Mouse (Mus musculus): Measurements from ENCODE around the gene Appl1. TPM values are rescaled to one million over a fixed set of nuclear protein-coding genes. Genes with fewer than 3 reads are reported as not detected.

Appl1 gene
- total and polyA plus RNA-seq, 3 experiments, result 1.9 to 21.4 (median 10.0) TPM

DNA sequence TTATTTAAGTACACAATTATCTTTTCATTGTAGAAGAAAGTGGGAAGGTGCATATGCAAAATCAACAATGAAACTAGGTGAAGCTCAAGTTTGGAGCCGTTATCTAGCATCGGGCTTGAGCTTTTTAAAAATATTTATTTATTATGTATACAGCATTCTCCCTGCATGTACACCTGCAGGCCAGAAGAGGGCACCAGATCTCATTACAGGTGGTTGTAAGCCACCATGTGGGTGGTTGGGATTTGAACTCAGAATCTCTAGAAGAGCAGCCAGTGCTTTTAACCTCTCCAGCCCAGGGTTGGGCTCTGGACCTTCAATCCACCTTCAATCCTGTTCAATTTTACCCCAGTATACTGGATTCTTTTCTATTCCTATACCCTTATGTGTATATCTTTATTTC is 17.7 kb upstream of the Appl1 start:
- no peak overlapping the region for H3K4me3 ChIP-seq (ENCODE audit: low read depth, low read length)
- ATAC-seq (ENCODE audit: extremely low read depth, insufficient number of reproducible peaks, low FRiP score, poor library complexity, severe bottlenecking) (no peak), DNase-seq (ENCODE audit: low spot score) (no peak)
- H3K27me3 ChIP-seq (ENCODE audit: insufficient read depth, low read length), result no peaks in the 10 kb centered on the region; the same call in 1 of the 2 replicates
- no peaks in the 10 kb centered on the region for H3K9me3 ChIP-seq (replicated peaks)
- no peak for TF ChIP-seq GATA2 (IDR thresholded peaks at IDR 0.05; ENCODE audit: borderline replicate concordance, low read depth, low read length)
- 0 out of 2 replicates have a peak, but pooled peaks have one; percentile 16 for TF ChIP-seq CTCF (IDR thresholded peaks at IDR 0.05; ENCODE audit: low read depth, low read length)
- H3K36me3 ChIP-seq (replicated peaks), result no peaks in the 10 kb centered on the region
- H3K4me1 ChIP-seq (ENCODE audit: insufficient read depth, low read depth, low read length), result no peaks in the 10 kb centered on the region

DNA sequence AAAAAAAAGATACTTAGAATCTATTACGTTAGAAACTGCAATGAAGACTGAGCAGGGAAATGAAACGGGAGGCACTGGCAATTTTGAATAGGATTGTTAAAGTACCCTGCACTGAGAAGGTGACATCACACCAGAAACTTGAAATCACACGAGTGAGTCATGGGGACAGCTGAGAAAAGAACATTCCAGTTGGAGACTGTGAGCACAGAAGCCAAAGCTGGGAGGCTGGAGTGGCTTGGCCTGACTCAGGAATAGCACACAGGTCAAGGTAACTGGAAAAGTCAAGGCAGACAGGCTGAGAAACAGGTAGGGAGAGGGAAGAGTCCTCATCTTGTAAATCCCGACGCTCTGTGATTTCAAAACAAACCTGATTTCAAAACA is 11.1 kb upstream of the Appl1 start:
- H3K36me3 ChIP-seq (replicated peaks), result no peaks in the 10 kb centered on the region

DNA sequence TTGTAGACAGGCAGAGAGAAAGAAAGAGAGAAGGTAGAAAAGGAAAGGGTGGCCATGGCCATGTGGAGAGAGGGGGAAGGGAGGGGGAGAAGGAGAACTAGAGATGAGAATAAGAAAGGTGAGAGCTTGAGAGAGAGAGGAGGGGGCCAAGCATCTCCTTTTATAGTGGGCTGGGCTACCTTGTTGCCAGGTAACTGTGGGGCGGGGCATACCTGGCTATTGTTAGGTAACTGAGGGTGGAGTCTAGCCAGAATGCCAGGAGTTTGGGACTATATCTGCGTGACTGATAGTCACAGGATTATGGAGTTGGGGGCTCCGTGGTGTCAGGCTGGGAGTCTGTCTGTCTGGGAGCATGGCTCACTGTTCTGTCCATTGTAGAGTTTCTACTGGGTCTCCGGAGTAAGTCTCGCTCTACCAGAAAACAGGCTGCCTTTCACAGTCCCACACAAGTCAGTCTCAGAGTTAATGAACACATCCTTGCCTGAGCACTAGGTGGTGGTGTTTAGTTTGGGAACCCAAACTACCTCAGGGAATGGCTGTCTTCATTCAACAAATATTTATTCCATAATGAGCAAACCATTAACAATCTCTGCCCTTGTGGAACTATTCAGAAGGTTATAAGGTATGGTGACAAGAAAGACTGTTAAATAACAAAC is 10.6 kb upstream of the Appl1 start:
- DNase-seq (ENCODE audit: low spot score) (no peak), ATAC-seq (ENCODE audit: extremely low read depth, insufficient number of reproducible peaks, low FRiP score, poor library complexity, severe bottlenecking) (no peak)
- Histone ChIP-seq H3K4me1 (ENCODE audit: insufficient read depth, low read depth, low read length) (no peaks in the 10 kb centered on the region), H3K36me3 (replicated peaks) (no peaks in the 10 kb centered on the region), H3K27me3 (ENCODE audit: insufficient read depth, low read length) (peaks cover 24% of the 10 kb centered on the region), H3K4me3 (ENCODE audit: low read depth, low read length) (no peak overlapping the region), H3K9me3 (replicated peaks) (no peaks in the 10 kb centered on the region)
- no peak for TF ChIP-seq GATA1 (IDR thresholded peaks at IDR 0.05; ENCODE audit: borderline replicate concordance, low read length)
- TF ChIP-seq TAL1 (conservative IDR thresholded peaks at IDR 0.05; ENCODE audit: low read depth, low read length), result no peak
- no peak for TF ChIP-seq POLR2AphosphoS5 (IDR thresholded peaks at IDR 0.05; ENCODE audit: insufficient replicate concordance, low read depth, low read length)
- no peak for TF ChIP-seq CTCF (IDR thresholded peaks at IDR 0.05; ENCODE audit: low read depth, low read length)
- TF ChIP-seq GATA2 (IDR thresholded peaks at IDR 0.05; ENCODE audit: borderline replicate concordance, low read depth, low read length), result no peak

More for the DNA sequence above, 11.1 kb upstream of the Appl1 start:
- H3K4me1 ChIP-seq (ENCODE audit: insufficient read depth, low read depth, low read length), result no peaks in the 10 kb centered on the region
- ATAC-seq (ENCODE audit: extremely low read depth, insufficient number of reproducible peaks, low FRiP score, poor library complexity, severe bottlenecking) (no peak), DNase-seq (ENCODE audit: low spot score) (no peak)
- H3K4me3 ChIP-seq (ENCODE audit: low read depth, low read length), result no peak overlapping the region
- H3K27me3 ChIP-seq (ENCODE audit: insufficient read depth, low read length), result peaks cover 19% of the 10 kb centered on the region
- no peak for TF ChIP-seq CTCF (IDR thresholded peaks at IDR 0.05; ENCODE audit: low read depth, low read length)
- no peak for TF ChIP-seq GATA2 (IDR thresholded peaks at IDR 0.05; ENCODE audit: borderline replicate concordance, low read depth, low read length)
- no peak for TF ChIP-seq POLR2AphosphoS5 (IDR thresholded peaks at IDR 0.05; ENCODE audit: insufficient replicate concordance, low read depth, low read length)
- no peak for TF ChIP-seq TAL1 (conservative IDR thresholded peaks at IDR 0.05; ENCODE audit: low read depth, low read length)
- no peak for TF ChIP-seq GATA1 (IDR thresholded peaks at IDR 0.05; ENCODE audit: borderline replicate concordance, low read length)
- H3K9me3 ChIP-seq (replicated peaks), result no peaks in the 10 kb centered on the region

DNA sequence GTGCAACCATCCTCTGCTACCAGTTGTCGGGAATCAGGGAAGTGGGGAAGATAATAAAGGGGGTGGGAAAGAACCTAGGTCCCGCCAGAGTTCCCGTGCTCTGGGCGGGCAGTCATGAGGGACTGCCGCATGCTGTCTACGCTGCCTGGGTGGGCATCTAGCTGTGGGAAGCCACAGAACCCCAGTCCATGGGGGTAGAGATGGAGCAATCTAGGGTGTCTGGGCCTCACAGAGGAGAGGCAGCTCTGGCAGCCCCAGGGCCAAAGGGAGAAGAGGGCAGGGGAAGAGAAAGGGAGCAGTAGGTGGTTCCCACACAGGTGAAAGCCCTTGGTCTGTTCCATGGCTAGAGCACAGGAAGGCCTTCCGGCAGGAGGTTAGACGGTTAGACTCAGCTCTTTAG is 10.0 kb upstream of the Appl1 start:
- ATAC-seq (ENCODE audit: extremely low read depth, insufficient number of reproducible peaks, low FRiP score, poor library complexity, severe bottlenecking) (no peak), DNase-seq (ENCODE audit: low spot score) (no peak)
- Histone ChIP-seq H3K36me3 (replicated peaks) (no peaks in the 10 kb centered on the region), H3K4me3 (ENCODE audit: low read depth, low read length) (no peak overlapping the region), H3K9me3 (replicated peaks) (no peaks in the 10 kb centered on the region), H3K4me1 (ENCODE audit: insufficient read depth, low read depth, low read length) (no peaks in the 10 kb centered on the region), H3K27me3 (ENCODE audit: insufficient read depth, low read length) (peaks cover 24% of the 10 kb centered on the region)
- TF ChIP-seq TAL1 (conservative IDR thresholded peaks at IDR 0.05; ENCODE audit: low read depth, low read length) (no peak), POLR2AphosphoS5 (IDR thresholded peaks at IDR 0.05; ENCODE audit: insufficient replicate concordance, low read depth, low read length) (no peak), CTCF (IDR thresholded peaks at IDR 0.05; ENCODE audit: low read depth, low read length) (no peak), GATA1 (IDR thresholded peaks at IDR 0.05; ENCODE audit: borderline replicate concordance, low read length) (no peak), GATA2 (IDR thresholded peaks at IDR 0.05; ENCODE audit: borderline replicate concordance, low read depth, low read length) (no peak)

DNA sequence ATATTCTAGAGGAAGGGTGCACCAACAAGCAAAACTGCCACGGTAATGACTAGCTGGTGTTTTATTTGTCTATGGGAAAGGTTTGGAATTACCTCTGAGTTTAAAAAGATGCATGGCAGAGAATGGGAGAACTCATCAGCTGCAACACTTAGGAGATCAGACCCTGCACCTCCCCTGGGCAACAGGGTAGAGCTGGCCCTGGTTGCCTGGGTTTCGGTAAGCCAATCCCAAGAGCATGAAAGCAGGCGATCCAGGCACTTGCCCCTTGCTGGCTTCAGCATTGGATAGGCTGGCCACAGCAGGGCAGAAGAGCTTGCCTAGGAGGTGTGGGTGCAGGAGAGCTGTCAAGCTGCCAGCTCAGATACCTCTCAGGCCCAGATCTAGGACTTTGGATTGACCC is 8.8 kb upstream of the Appl1 start:
- DNase-seq (ENCODE audit: low spot score) (no peak), ATAC-seq (ENCODE audit: extremely low read depth, insufficient number of reproducible peaks, low FRiP score, poor library complexity, severe bottlenecking) (no peak)
- H3K27me3 ChIP-seq (ENCODE audit: insufficient read depth, low read length), result peaks cover 24% of the 10 kb centered on the region
- no peak for TF ChIP-seq TAL1 (conservative IDR thresholded peaks at IDR 0.05; ENCODE audit: low read depth, low read length)
- TF ChIP-seq GATA1 (IDR thresholded peaks at IDR 0.05; ENCODE audit: borderline replicate concordance, low read length), result no peak
- no peak for TF ChIP-seq POLR2AphosphoS5 (IDR thresholded peaks at IDR 0.05; ENCODE audit: insufficient replicate concordance, low read depth, low read length)
- TF ChIP-seq GATA2 (IDR thresholded peaks at IDR 0.05; ENCODE audit: borderline replicate concordance, low read depth, low read length), result no peak
- TF ChIP-seq CTCF (IDR thresholded peaks at IDR 0.05; ENCODE audit: low read depth, low read length), result no peak
- H3K9me3 ChIP-seq (replicated peaks), result no peaks in the 10 kb centered on the region
- no peaks in the 10 kb centered on the region for H3K4me1 ChIP-seq (ENCODE audit: insufficient read depth, low read depth, low read length)
- no peaks in the 10 kb centered on the region for H3K36me3 ChIP-seq (replicated peaks)
- no peak overlapping the region for H3K4me3 ChIP-seq (ENCODE audit: low read depth, low read length)

DNA sequence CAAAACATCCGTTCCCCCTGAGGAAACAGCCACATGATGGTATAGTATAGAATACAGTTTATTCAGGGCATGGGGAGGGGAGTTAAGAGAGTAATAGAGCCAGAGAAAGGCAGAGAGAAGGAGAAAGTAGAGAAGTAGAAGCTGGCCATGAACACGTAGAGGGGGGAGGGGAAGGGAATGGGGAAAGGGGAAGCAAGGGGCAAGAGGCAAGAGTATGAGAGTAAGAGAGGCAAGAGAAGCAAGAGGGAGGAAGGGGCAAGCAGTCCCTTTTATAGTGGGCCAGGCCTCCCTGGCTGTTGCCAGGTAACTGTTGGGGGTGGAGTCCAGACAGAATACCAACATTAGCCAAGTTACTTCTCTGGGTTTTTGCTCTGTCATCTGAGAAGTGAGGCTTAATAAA is 6.5 kb upstream of the Appl1 start:
- ATAC-seq (ENCODE audit: extremely low read depth, insufficient number of reproducible peaks, low FRiP score, poor library complexity, severe bottlenecking) (no peak), DNase-seq (ENCODE audit: low spot score) (no peak)
- Histone ChIP-seq H3K9me3 (replicated peaks) (no peaks in the 10 kb centered on the region), H3K27me3 (ENCODE audit: insufficient read depth, low read length) (peaks cover 30% of the 10 kb centered on the region), H3K4me1 (ENCODE audit: insufficient read depth, low read depth, low read length) (no peaks in the 10 kb centered on the region), H3K4me3 (ENCODE audit: low read depth, low read length) (no peak overlapping the region), H3K36me3 (replicated peaks) (no peaks in the 10 kb centered on the region)
- TF ChIP-seq POLR2AphosphoS5 (IDR thresholded peaks at IDR 0.05; ENCODE audit: insufficient replicate concordance, low read depth, low read length) (no peak), GATA2 (IDR thresholded peaks at IDR 0.05; ENCODE audit: borderline replicate concordance, low read depth, low read length) (no peak), CTCF (IDR thresholded peaks at IDR 0.05; ENCODE audit: low read depth, low read length) (no peak), GATA1 (IDR thresholded peaks at IDR 0.05; ENCODE audit: borderline replicate concordance, low read length) (no peak), TAL1 (conservative IDR thresholded peaks at IDR 0.05; ENCODE audit: low read depth, low read length) (no peak)

Measured in G1E (cell line).